Mouse (Mus musculus) gastrocnemius, adult 2 months (tissue): ENCODE results near the gene Cox15. TPM values are rescaled to one million over a fixed set of nuclear protein-coding genes. Genes with fewer than 3 reads are reported as not detected.

Experiments
- DNase-seq: peaks from one replicate; pipeline ENCODE4 v3.0.0; 2022
- H3K27ac ChIP-seq: fragments of 200-600 bp; 2 replicates; pipeline ENCODE4 v1.8.1; 2022; ENCODE audit warnings: mild to moderate bottlenecking
- H3K4me3 ChIP-seq: fragments of 200-600 bp; 2 replicates; pipeline ENCODE4 v1.8.1; 2022; ENCODE audit warnings: mild to moderate bottlenecking, moderate library complexity
- CTCF ChIP-seq: fragments of 200-600 bp; IDR thresholded peaks from 2 replicates; pipeline ENCODE4 v1.8.1; 2022; ENCODE audit warnings: antibody characterized with exemption, mild to moderate bottlenecking, moderate library complexity
- intact Hi-C: fragments of 180-260 bp; cut with DNase I; formaldehyde crosslinking; loops from one replicate; pipeline ENCODE4 v1.15.1; 2025
- long read RNA-seq, 2 experiments: library from polyadenylated mRNA; stranded (forward); transcript quantifications; one replicate each; pipeline ENCODE4 v2.0.0; 2021
- total RNA-seq, 2 experiments: library from RNA; stranded (reverse); gene quantifications; 2 replicates each; pipeline ENCODE4 v1.2.3; 2021

Gene Cox15
- 10 to 100 TPM; 14.9 to 17.8 TPM for total RNA-seq
- long read RNA-seq, experiment 1, full-length matches to known transcripts = 115 of 126 reads
- long read RNA-seq, experiment 1, partial matches to known transcripts = 5 of 126 reads
- long read RNA-seq, experiment 1, other reads (novel, unspliced or antisense) = 6 of 126 reads
- long read RNA-seq, experiment 2, full-length matches to known transcripts = 93 of 108 reads
- long read RNA-seq, experiment 2, partial matches to known transcripts = 4 of 108 reads
- long read RNA-seq, experiment 2, other reads (novel, unspliced or antisense) = 11 of 108 reads

- Histone ChIP-seq H3K27ac (peak within 1 kb of the TSS; percentile 97), H3K4me3 (peak within 1 kb of the TSS; percentile 93)
- intact Hi-C loops = loop anchor here (1.0 to 2.0 kb wide), 2 partner anchors 64 to 222 kb away; partner anchors contain the start of gene Entpd7
- DNase-seq = peak; percentile 99
- no peak for TF ChIP-seq CTCF
Observed at GRCm38 (mm10) chr19:43752489-43753225, at the start of gene Cox15, which contains the start of gene Cutc. Cox15 (minus strand) TSS chr19:43753000. Cutc (plus strand) TSS chr19:43752996.

DNA sequence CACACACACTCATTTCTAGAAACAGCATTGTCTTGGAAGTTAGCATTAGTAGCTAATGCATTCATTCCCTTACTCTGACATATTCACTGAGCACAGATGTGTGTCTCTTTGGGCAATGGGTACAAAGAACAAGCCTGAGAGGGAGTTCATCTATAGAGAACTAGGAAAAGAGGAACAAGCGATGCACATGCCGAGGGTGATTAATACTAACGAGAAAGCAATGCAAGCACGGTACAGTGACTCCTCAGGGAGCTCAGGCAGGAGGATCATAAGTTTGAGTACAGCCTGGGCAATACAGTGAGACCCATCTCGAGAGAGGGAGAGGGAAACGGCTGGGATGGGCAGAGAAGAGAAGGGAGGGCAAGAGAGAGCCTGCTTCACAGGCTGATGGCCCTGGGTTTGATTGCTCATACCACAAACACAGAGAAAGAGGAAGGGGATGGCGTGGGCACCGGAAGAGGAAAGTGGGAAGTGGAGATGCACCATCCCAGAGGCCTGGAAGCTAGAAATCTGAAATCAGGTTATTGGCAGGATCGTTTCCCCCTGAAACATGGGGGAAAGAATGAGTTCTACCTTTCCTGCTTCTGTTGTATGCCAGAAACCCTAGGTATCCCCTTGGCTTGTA, 48.7 kb upstream of the Cox15 start:
- intact Hi-C loops = no loop called here
- no peak overlapping the region for H3K27ac ChIP-seq
- no peak for DNase-seq
- no peak for TF ChIP-seq CTCF
- H3K4me3 ChIP-seq = no peak overlapping the region

DNA sequence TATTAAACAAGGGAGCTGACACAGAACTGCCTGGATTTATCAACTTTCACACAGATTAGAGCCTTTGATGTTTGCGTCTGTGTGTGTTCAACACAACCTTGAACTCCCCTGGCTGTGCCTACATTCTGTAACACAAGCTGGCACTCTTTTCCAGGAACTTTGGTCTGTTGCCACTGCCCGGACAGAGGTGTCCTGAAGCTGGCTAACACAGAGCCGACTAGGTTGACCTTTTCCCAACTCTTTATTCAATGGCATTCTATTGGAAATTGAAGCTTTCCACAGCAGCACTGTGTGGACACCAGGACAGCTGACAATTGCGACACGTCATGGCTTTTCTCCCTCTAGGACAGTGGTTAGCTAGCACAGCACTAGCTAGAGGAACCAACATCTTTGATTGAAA, 44.4 kb upstream of the Cox15 start:
- Histone ChIP-seq H3K4me3 (no peak overlapping the region), H3K27ac (no peak overlapping the region)
- intact Hi-C loops = no loop called here
- DNase-seq = no peak
- TF ChIP-seq CTCF = no peak

DNA sequence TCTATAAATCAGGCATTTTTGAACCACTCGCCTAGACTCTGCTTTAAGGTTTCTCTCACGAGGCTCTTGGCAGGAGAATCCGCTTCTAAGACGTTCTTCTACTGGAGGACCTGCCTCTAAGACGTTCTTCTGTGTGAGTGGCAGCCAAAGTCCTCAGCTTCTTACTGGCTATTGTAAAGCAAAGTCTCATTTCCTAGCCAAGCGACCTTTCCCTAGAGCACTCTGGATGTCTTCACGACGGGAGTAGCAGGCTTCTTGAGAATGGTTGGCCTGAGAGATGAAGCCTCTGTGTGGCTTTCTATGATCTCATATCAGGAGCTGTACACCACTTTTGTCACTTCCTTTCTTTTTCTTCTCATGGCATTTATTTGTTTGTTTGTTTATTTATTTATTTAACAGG, 42.7 kb upstream of the Cox15 start:
- no peak for DNase-seq
- no peak overlapping the region for H3K4me3 ChIP-seq
- intact Hi-C loops = no loop called here
- H3K27ac ChIP-seq = no peak overlapping the region
- no peak for TF ChIP-seq CTCF

GRCm38 (mm10) chr19:43793951-43794350, 41.2 kb upstream of the Cox15 start:
- intact Hi-C loops = no loop called here
- Histone ChIP-seq H3K4me3 (no peak overlapping the region), H3K27ac (no peak overlapping the region)
- TF ChIP-seq CTCF = no peak
- no peak for DNase-seq

DNA sequence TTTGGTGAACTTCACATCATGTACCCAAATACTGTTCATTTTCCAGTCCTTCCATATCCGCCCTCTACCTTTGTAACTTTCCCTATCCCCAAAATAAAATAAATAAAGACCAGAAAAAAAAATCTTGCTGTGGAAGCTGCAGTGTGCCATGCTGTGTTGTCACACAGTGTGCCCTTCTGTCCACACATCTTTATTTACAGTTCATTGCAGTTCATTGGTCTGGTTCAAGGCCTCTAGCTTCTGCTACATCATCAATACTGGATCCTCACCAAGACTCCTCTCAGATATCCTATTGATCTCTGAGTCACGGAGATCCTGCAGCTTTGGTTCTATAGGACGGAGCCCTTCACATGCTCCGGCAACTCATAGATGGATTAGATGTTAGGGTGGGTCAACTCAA, 39.7 kb upstream of the Cox15 start:
- no peak overlapping the region for H3K27ac ChIP-seq
- no peak for TF ChIP-seq CTCF
- intact Hi-C loops = no loop called here
- H3K4me3 ChIP-seq = no peak overlapping the region
- DNase-seq = no peak

- intact Hi-C loops = no loop called here
Observed at GRCm38 (mm10) chr19:43789817-43790216, 37.0 kb upstream of the Cox15 start.

DNA sequence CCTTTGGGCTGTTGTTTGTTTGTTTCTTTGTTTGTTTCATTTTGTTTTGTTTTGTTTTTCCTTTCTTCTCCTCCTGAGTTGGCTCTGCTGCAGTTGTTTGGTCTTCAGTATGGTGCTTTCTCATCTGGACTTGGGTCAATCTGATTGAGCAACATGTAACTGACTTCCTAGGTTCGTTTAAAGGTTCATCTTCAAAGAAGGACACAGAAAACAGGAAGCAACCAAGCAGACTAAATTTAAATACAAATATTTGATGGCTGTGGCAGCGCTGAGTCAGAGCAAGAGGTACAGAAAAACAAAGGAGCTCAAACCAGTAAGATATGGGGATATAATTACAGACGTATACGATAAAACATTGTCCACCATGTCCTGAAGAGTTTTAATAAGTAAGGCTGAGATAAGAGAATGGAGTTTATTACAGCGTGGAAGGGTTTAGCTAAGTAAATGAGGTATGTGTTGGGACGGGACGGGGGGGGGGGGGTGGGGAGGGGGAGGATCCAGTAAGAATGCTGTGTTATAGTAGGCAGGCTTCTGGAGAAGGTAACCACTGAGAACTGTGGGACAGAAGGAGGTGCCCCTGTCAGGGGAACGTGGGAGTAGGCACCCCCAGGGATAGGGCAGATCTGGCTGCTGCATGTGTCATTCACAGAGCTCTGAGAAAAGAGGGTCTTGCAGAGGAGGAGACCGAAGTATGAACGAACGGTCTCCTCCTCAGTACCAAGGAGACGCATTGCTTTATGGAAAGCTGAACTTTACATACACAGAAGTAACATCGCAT, 33.6 kb upstream of the Cox15 start:
- no peak overlapping the region for H3K4me3 ChIP-seq
- TF ChIP-seq CTCF = no peak
- intact Hi-C loops = no loop called here
- no peak overlapping the region for H3K27ac ChIP-seq
- no peak for DNase-seq

More at GRCm38 (mm10) chr19:43789817-43790216, 37.0 kb upstream of the Cox15 start:
- no peak for DNase-seq
- TF ChIP-seq CTCF = no peak
- H3K4me3 ChIP-seq = no peak overlapping the region
- H3K27ac ChIP-seq = no peak overlapping the region

DNA sequence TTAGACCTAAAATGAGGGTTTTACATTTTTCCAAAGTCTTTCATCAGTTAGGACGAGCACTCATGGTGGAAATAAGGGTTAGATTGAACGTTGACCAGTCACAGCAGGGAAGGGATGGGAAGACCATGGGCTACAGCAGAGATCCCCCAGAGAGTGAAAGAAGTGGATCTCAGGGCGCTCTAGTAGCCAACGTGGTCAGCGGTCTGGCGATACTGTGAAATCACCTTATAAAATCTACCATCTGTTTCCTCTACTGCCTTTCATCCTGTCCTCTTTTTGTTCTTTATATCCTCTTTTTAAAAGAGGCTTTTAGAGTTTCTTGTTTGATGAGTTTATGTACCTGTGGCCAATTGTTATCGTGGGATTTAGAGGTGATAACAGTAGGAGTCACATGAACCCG, 32.0 kb upstream of the Cox15 start:
- no peak for TF ChIP-seq CTCF
- DNase-seq = no peak
- H3K4me3 ChIP-seq = no peak overlapping the region
- H3K27ac ChIP-seq = no peak overlapping the region
- intact Hi-C loops = no loop called here

- H3K4me3 ChIP-seq = no peak within 1 kb of the TSS
- DNase-seq = no peak
- intact Hi-C loops = no loop called here
- TF ChIP-seq CTCF = no peak
- no peak within 1 kb of the TSS for H3K27ac ChIP-seq
Observed at GRCm38 (mm10) chr19:43781980-43782379, 29.2 kb upstream of the Cox15 start, which contains the start of gene Abcc2. Abcc2 (plus strand) TSS chr19:43782192.

- Histone ChIP-seq H3K4me3 (no peak overlapping the region), H3K27ac (no peak overlapping the region)
- no peak for DNase-seq
- intact Hi-C loops = no loop called here
- no peak for TF ChIP-seq CTCF
Observed at GRCm38 (mm10) chr19:43780391-43780790, 27.6 kb upstream of the Cox15 start.

DNA sequence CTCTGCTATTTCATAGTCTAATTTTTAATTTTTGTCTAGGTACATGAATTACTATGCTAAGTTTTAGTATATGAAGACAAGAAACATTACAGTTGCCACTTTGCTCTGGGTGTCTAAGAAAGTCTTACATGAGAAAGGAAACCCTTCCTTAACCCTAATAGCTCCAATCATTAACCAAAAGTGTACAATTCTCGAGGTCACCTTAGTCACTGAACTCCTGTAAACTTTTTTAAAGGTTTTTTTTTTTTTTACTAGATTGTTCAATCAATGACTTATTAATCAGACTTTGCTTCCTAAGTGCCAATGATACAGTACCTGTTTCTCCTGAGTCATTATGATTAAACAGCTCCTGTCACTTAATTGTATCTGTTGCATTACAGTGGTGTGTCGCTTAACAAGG, 24.5 kb upstream of the Cox15 start:
- no peak for DNase-seq
- intact Hi-C loops = no loop called here
- no peak overlapping the region for H3K4me3 ChIP-seq
- no peak overlapping the region for H3K27ac ChIP-seq
- TF ChIP-seq CTCF = no peak
